ENCODE assay signal across 10 mouse cellular contexts in genomic region chr2:28829265-28829664, GRCm38 (mm10). TPM values are rescaled to one million over a fixed set of nuclear protein-coding genes. Genes with fewer than 3 reads are reported as not detected.
DNase-seq lines count a peak whose midpoint lies in the region; ATAC-seq and TF ChIP-seq lines count a peak whose summit lies in the region.
"Had no signal": no experiment of that assay in that cellular context is flagged by ENCODE, and none has a peak within 500 bp of the region (broad histone marks: within the 10 kb centered on the region; RNA-seq: fewer than 3 reads in every experiment).

No protein-coding gene starts in this region.

- H3K9ac ChIP-seq in forebrain, postnatal 0 days, result no peak overlapping the region
- no peak overlapping the region for H3K9ac ChIP-seq in forebrain, embryonic 14.5 days (ENCODE audit: low read length)
- no peak overlapping the region for H3K9ac ChIP-seq in midbrain, postnatal 0 days (replicated peaks; ENCODE audit: low read length, poor library complexity, severe bottlenecking)
- no peak overlapping the region for H3K9ac ChIP-seq in midbrain, embryonic 13.5 days (replicated peaks)
- H3K9ac ChIP-seq: hindbrain, embryonic 12.5 days had no signal

- WGBS in forebrain, postnatal 0 days, result 45% methylated on average over 4 of the region's 4 CpGs
- 46% methylated on average over 4 of the region's 4 CpGs for WGBS in forebrain, embryonic 14.5 days
- 50% methylated on average over 4 of the region's 4 CpGs for WGBS in midbrain, postnatal 0 days
- WGBS in midbrain, embryonic 13.5 days, result 40% methylated on average over 4 of the region's 4 CpGs
- WGBS in limb, embryonic 10.5 days, result 51% methylated on average over 4 of the region's 4 CpGs

- H3K27me3 ChIP-seq in forebrain, postnatal 0 days (ENCODE audit: insufficient read depth, low read length), result no peaks in the 10 kb centered on the region
- H3K27me3 ChIP-seq in forebrain, embryonic 14.5 days (replicated peaks; ENCODE audit: control insufficient read depth, insufficient read depth, low read length), result no peaks in the 10 kb centered on the region
- no peaks in the 10 kb centered on the region for H3K27me3 ChIP-seq in midbrain, postnatal 0 days (ENCODE audit: insufficient read depth, low read length)
- no peaks in the 10 kb centered on the region for H3K27me3 ChIP-seq in midbrain, embryonic 13.5 days
- no peaks in the 10 kb centered on the region for H3K27me3 ChIP-seq in limb, embryonic 10.5 days (ENCODE audit: low read depth, poor library complexity, severe bottlenecking)
- H3K27me3 ChIP-seq: hindbrain, embryonic 12.5 days had no signal

- no peak overlapping the region for H3K4me2 ChIP-seq in forebrain, postnatal 0 days (ENCODE audit: low read depth)
- H3K4me2 ChIP-seq in forebrain, embryonic 14.5 days (ENCODE audit: low read length), result no peak overlapping the region
- H3K4me2 ChIP-seq in midbrain, postnatal 0 days (ENCODE audit: low read depth, low read length, poor library complexity, severe bottlenecking), result no peak overlapping the region
- no peak overlapping the region for H3K4me2 ChIP-seq in midbrain, embryonic 13.5 days (replicated peaks)
- H3K4me2 ChIP-seq: hindbrain, embryonic 12.5 days had no signal

- H3K4me1 ChIP-seq in forebrain, postnatal 0 days (ENCODE audit: insufficient read depth), result no peaks in the 10 kb centered on the region
- no peaks in the 10 kb centered on the region for H3K4me1 ChIP-seq in forebrain, embryonic 14.5 days (ENCODE audit: control insufficient read depth, insufficient read depth, low read length)
- H3K4me1 ChIP-seq in midbrain, postnatal 0 days (ENCODE audit: insufficient read depth, low read length), result no peaks in the 10 kb centered on the region
- no peaks in the 10 kb centered on the region for H3K4me1 ChIP-seq in midbrain, embryonic 13.5 days (replicated peaks)
- no peaks in the 10 kb centered on the region for H3K4me1 ChIP-seq in limb, embryonic 10.5 days
- H3K4me1 ChIP-seq: hindbrain, embryonic 12.5 days had no signal

- H3K9me3 ChIP-seq in forebrain, postnatal 0 days (ENCODE audit: low read length), result no peaks in the 10 kb centered on the region
- no peaks in the 10 kb centered on the region for H3K9me3 ChIP-seq in forebrain, embryonic 14.5 days (replicated peaks; ENCODE audit: control insufficient read depth, low read length)
- no peaks in the 10 kb centered on the region for H3K9me3 ChIP-seq in midbrain, postnatal 0 days (ENCODE audit: low read length)
- H3K9me3 ChIP-seq in midbrain, embryonic 13.5 days, result no peaks in the 10 kb centered on the region
- H3K9me3 ChIP-seq in limb, embryonic 10.5 days (replicated peaks), result no peaks in the 10 kb centered on the region
- H3K9me3 ChIP-seq: hindbrain, embryonic 12.5 days had no signal

- H3K27ac ChIP-seq in forebrain, postnatal 0 days (ENCODE audit: low read depth, low read length), result no peak overlapping the region
- no peak overlapping the region for H3K27ac ChIP-seq in forebrain, embryonic 14.5 days (ENCODE audit: low read depth, low read length)
- no peak overlapping the region for H3K27ac ChIP-seq in midbrain, postnatal 0 days (ENCODE audit: low read depth, low read length)
- H3K27ac ChIP-seq in midbrain, embryonic 13.5 days, result no peak overlapping the region
- H3K27ac ChIP-seq in limb, embryonic 10.5 days, result no peak overlapping the region
- H3K27ac ChIP-seq: hindbrain, embryonic 12.5 days had no signal

- no peak for ATAC-seq in forebrain, postnatal 0 days
- ATAC-seq in forebrain, embryonic 14.5 days, result no peak
- ATAC-seq in midbrain, postnatal 0 days (ENCODE audit: low FRiP score), result no peak
- ATAC-seq in midbrain, embryonic 13.5 days, result no peak

- TF ChIP-seq CTCF in forebrain, postnatal 0 days (IDR thresholded peaks at IDR 0.05; ENCODE audit: low read depth), result peak; percentile 21; the same call in 1 of the 2 replicates
- peak; percentile 55 for TF ChIP-seq CTCF in midbrain, postnatal 0 days (IDR thresholded peaks at IDR 0.05)

- no peak for DNase-seq in forebrain, postnatal 0 days
- no peak for DNase-seq in forebrain, embryonic 14.5 days (ENCODE audit: low spot score)
- no peak for DNase-seq in midbrain, postnatal 0 days (ENCODE audit: low spot score)
- peak; percentile 56 for DNase-seq in kidney, postnatal 10 days
- DNase-seq in mesoderm, embryonic 11.5 days (ENCODE audit: low read depth, low spot score), result peak; percentile 23
- DNase-seq in limb, embryonic 10.5 days (ENCODE audit: low spot score), result no peak
- no peak for DNase-seq in thymus, postnatal 10 days (ENCODE audit: low spot score in 2 of 2)
- DNase-seq: right cerebral cortex, postnatal 14 days had no signal

- H3K4me3 ChIP-seq in forebrain, postnatal 0 days (ENCODE audit: low read depth, low read length), result no peak overlapping the region
- no peak overlapping the region for H3K4me3 ChIP-seq in forebrain, embryonic 14.5 days (ENCODE audit: low read depth, low read length)
- H3K4me3 ChIP-seq in midbrain, postnatal 0 days (ENCODE audit: low read depth, low read length), result no peak overlapping the region
- no peak overlapping the region for H3K4me3 ChIP-seq in midbrain, embryonic 13.5 days (replicated peaks)
- no peak overlapping the region for H3K4me3 ChIP-seq in limb, embryonic 10.5 days
- H3K4me3 ChIP-seq: hindbrain, embryonic 12.5 days had no signal

- peaks cover 71% of the 10 kb centered on the region for H3K36me3 ChIP-seq in forebrain, postnatal 0 days (ENCODE audit: insufficient read depth)
- H3K36me3 ChIP-seq in forebrain, embryonic 14.5 days (ENCODE audit: control insufficient read depth, insufficient read depth, low read length), result peaks cover 88% of the 10 kb centered on the region
- H3K36me3 ChIP-seq in midbrain, postnatal 0 days (ENCODE audit: insufficient read depth, low read length), result peaks cover 77% of the 10 kb centered on the region
- H3K36me3 ChIP-seq in midbrain, embryonic 13.5 days, result peaks cover 90% of the 10 kb centered on the region
- H3K36me3 ChIP-seq in limb, embryonic 10.5 days, result peaks cover 100% of the 10 kb centered on the region

RNA-seq across cellular contexts. Expression of gene Gtf3c4, which starts 10.9 kb away (rescaled TPM):
- 59.4 and 86.0 TPM in 2 replicates for total RNA-seq in forebrain, postnatal 0 days (2014; rRNA removed)
- polyA plus RNA-seq in forebrain, postnatal 0 days (2015; fragmentation: Nextera tagmentation; extraction: Ambion mirVana), result 11.1 and 15.8 TPM in 2 replicates
- polyA plus RNA-seq in forebrain, embryonic 14.5 days (2014; fragmentation: Nextera tagmentation; extraction: Ambion mirVana), result 20.2 and 24.9 TPM in 2 replicates
- 66.3 and 84.2 TPM in 2 replicates for total RNA-seq in midbrain, postnatal 0 days (2014; rRNA removed)
- polyA plus RNA-seq in midbrain, postnatal 0 days (2015; fragmentation: Nextera tagmentation; extraction: Ambion mirVana), result 13.7 and 15.0 TPM in 2 replicates
- 21.3 and 22.0 TPM in 2 replicates for polyA plus RNA-seq in midbrain, embryonic 13.5 days (2015; fragmentation: Nextera tagmentation; extraction: Ambion mirVana)
- polyA plus RNA-seq in limb, embryonic 10.5 days (2016; fragmentation: Nextera tagmentation; extraction: Ambion mirVana), result 23.5 and 27.1 TPM in 2 replicates

RNA-seq across cellular contexts. Expression of gene Ddx31, which starts 10.9 kb away (rescaled TPM):
- 22.3 and 22.9 TPM in 2 replicates for total RNA-seq in forebrain, postnatal 0 days (2014; rRNA removed)
- 9.0 and 10.0 TPM in 2 replicates for polyA plus RNA-seq in forebrain, postnatal 0 days (2015; fragmentation: Nextera tagmentation; extraction: Ambion mirVana)
- polyA plus RNA-seq in forebrain, embryonic 14.5 days (2014; fragmentation: Nextera tagmentation; extraction: Ambion mirVana), result 13.5 and 15.7 TPM in 2 replicates
- total RNA-seq in midbrain, postnatal 0 days (2014; rRNA removed), result 18.2 and 18.5 TPM in 2 replicates
- 8.3 and 10.3 TPM in 2 replicates for polyA plus RNA-seq in midbrain, postnatal 0 days (2015; fragmentation: Nextera tagmentation; extraction: Ambion mirVana)
- 14.1 and 16.9 TPM in 2 replicates for polyA plus RNA-seq in midbrain, embryonic 13.5 days (2015; fragmentation: Nextera tagmentation; extraction: Ambion mirVana)
- polyA plus RNA-seq in limb, embryonic 10.5 days (2016; fragmentation: Nextera tagmentation; extraction: Ambion mirVana), result 23.5 and 23.6 TPM in 2 replicates

Comparison
In these comparisons a context has a peak if more than half of its experiments do, and no peak if none do; other contexts are left out.
1. DNase-seq: peak in kidney, postnatal 10 days (single experiment) and mesoderm, embryonic 11.5 days (single experiment); none in forebrain, postnatal 0 days (single experiment), forebrain, embryonic 14.5 days (single experiment), midbrain, postnatal 0 days (single experiment), limb, embryonic 10.5 days (single experiment) and thymus, postnatal 10 days (0 of 2).